Comparison of ENCODE assay signal across 8 mouse cellular contexts in genomic region chr11:3314148-3314547, GRCm38 (mm10). TPM values are rescaled to one million over a fixed set of nuclear protein-coding genes. Genes with fewer than 3 reads are reported as not detected.
DNase-seq lines count a peak whose midpoint lies in the region; ATAC-seq lines count a peak whose summit lies in the region.

No protein-coding gene starts in this region.

- no peaks in the 10 kb centered on the region for H3K9me3 ChIP-seq in heart, embryonic 15.5 days (replicated peaks)
- no peaks in the 10 kb centered on the region for H3K9me3 ChIP-seq in forebrain, embryonic 16.5 days (ENCODE audit: control insufficient read depth, low read length)
- H3K9me3 ChIP-seq in stomach, embryonic 14.5 days (ENCODE audit: control insufficient read depth, low read depth, low read length) = 0 out of 2 replicates have a peak, but pooled peaks cover 3% of the 10 kb centered on the region

- ATAC-seq in heart, embryonic 15.5 days (replicated peaks; ENCODE audit: insufficient number of reproducible peaks, insufficient read depth, low FRiP score, low read depth) = 0 out of 2 replicates have a peak, but pooled peaks have one; percentile 6
- ATAC-seq in CD4-positive, CD25-positive, alpha-beta regulatory T cell, adult 4 months = peak; percentile 44
- ATAC-seq in forebrain, embryonic 16.5 days = peak; percentile 73
- peak; percentile 60; the same call in 1 of the 2 replicates for ATAC-seq in stomach, embryonic 14.5 days (ENCODE audit: insufficient number of reproducible peaks, insufficient read depth, low FRiP score, low read depth)

- WGBS in heart, embryonic 15.5 days = 29% methylated on average over 2 of the region's 2 CpGs
- WGBS in forebrain, embryonic 16.5 days = 17% methylated on average over 2 of the region's 2 CpGs
- WGBS in stomach, embryonic 14.5 days = 33% methylated on average over 2 of the region's 2 CpGs

- no peak overlapping the region for H3K9ac ChIP-seq in heart, embryonic 15.5 days
- no peak overlapping the region for H3K9ac ChIP-seq in forebrain, embryonic 16.5 days (replicated peaks; ENCODE audit: low read depth, low read length)
- H3K9ac ChIP-seq in stomach, embryonic 14.5 days (replicated peaks; ENCODE audit: low read depth, low read length) = no peak overlapping the region

- DNase-seq in heart, adult 11 months = no peak
- DNase-seq in c-Kit-positive CD71-positive TER-119-positive erythroid progenitor cells, embryonic 14.5 days (ENCODE audit: low spot score) = peak; percentile 59
- peak; percentile 77 for DNase-seq in kidney, adult 9 months
- DNase-seq in lung, postnatal 14 days = peak; percentile 84

- no peaks in the 10 kb centered on the region for H3K27me3 ChIP-seq in heart, embryonic 15.5 days
- no peaks in the 10 kb centered on the region for H3K27me3 ChIP-seq in forebrain, embryonic 16.5 days (replicated peaks; ENCODE audit: control insufficient read depth, insufficient read depth, low read length)
- H3K27me3 ChIP-seq in stomach, embryonic 14.5 days (ENCODE audit: control insufficient read depth, insufficient read depth, low read length) = no peaks in the 10 kb centered on the region

- H3K36me3 ChIP-seq in heart, embryonic 15.5 days = peaks cover 20% of the 10 kb centered on the region
- H3K36me3 ChIP-seq in forebrain, embryonic 16.5 days (ENCODE audit: control insufficient read depth, insufficient read depth) = peaks cover 17% of the 10 kb centered on the region
- H3K36me3 ChIP-seq in stomach, embryonic 14.5 days (ENCODE audit: control insufficient read depth, insufficient read depth, low read length) = peaks cover 26% of the 10 kb centered on the region

- H3K4me2 ChIP-seq in heart, embryonic 15.5 days = no peak overlapping the region
- H3K4me2 ChIP-seq in forebrain, embryonic 16.5 days (ENCODE audit: low read length) = no peak overlapping the region
- no peak overlapping the region for H3K4me2 ChIP-seq in stomach, embryonic 14.5 days (replicated peaks; ENCODE audit: low read depth, low read length)

- no peak overlapping the region for H3K27ac ChIP-seq in heart, embryonic 15.5 days
- no peak overlapping the region for H3K27ac ChIP-seq in forebrain, embryonic 16.5 days (ENCODE audit: low read length)
- no peak overlapping the region for H3K27ac ChIP-seq in stomach, embryonic 14.5 days (ENCODE audit: low read length)

- H3K4me1 ChIP-seq in heart, embryonic 15.5 days (replicated peaks) = peaks cover 11% of the 10 kb centered on the region; the same call in 1 of the 2 replicates
- no peaks in the 10 kb centered on the region for H3K4me1 ChIP-seq in forebrain, embryonic 16.5 days (replicated peaks; ENCODE audit: control insufficient read depth, insufficient read depth, low read length)
- H3K4me1 ChIP-seq in stomach, embryonic 14.5 days (ENCODE audit: control insufficient read depth, insufficient read depth, low read length) = no peaks in the 10 kb centered on the region; the same call in 1 of the 2 replicates

- no peak overlapping the region for H3K4me3 ChIP-seq in heart, embryonic 15.5 days
- H3K4me3 ChIP-seq in forebrain, embryonic 16.5 days (replicated peaks; ENCODE audit: low read length) = no peak overlapping the region
- no peak overlapping the region for H3K4me3 ChIP-seq in stomach, embryonic 14.5 days (ENCODE audit: low read depth, low read length)

RNA-seq across cellular contexts. Expression of gene Pik3ip1, which starts 16.1 kb away (rescaled TPM):
- polyA plus RNA-seq in heart, embryonic 15.5 days (2015; fragmentation: Nextera tagmentation; extraction: Ambion mirVana) = 35.1 and 36.1 TPM in 2 replicates
- polyA plus RNA-seq in CD4-positive, CD25-positive, alpha-beta regulatory T cell, adult 4 months (2017; shearing (Covaris generic)) = 10 to 100 TPM; 54.8 to 78.5 TPM
- polyA plus RNA-seq in forebrain, embryonic 16.5 days (2015; fragmentation: Nextera tagmentation; extraction: Ambion mirVana) = 36.1 and 41.8 TPM in 2 replicates
- polyA plus RNA-seq in stomach, embryonic 14.5 days (2014; fragmentation: Nextera tagmentation; extraction: Ambion mirVana) = 11.4 and 14.1 TPM in 2 replicates

RNA-seq across cellular contexts. Expression of gene Patz1, which starts 25.5 kb away (rescaled TPM):
- polyA plus RNA-seq in heart, embryonic 15.5 days (2015; fragmentation: Nextera tagmentation; extraction: Ambion mirVana) = 20.0 and 32.0 TPM in 2 replicates
- polyA plus RNA-seq in CD4-positive, CD25-positive, alpha-beta regulatory T cell, adult 4 months (2017; shearing (Covaris generic)) = 10 to 100 TPM; 14.2 to 17.7 TPM
- polyA plus RNA-seq in forebrain, embryonic 16.5 days (2015; fragmentation: Nextera tagmentation; extraction: Ambion mirVana) = 56.6 and 58.2 TPM in 2 replicates
- 48.1 and 51.1 TPM in 2 replicates for polyA plus RNA-seq in stomach, embryonic 14.5 days (2014; fragmentation: Nextera tagmentation; extraction: Ambion mirVana)

RNA-seq across cellular contexts. Expression of gene Drg1, which starts 47.9 kb away (rescaled TPM):
- 142 and 159 TPM in 2 replicates for polyA plus RNA-seq in heart, embryonic 15.5 days (2015; fragmentation: Nextera tagmentation; extraction: Ambion mirVana)
- 100 to 1,000 TPM; 175 to 190 TPM for polyA plus RNA-seq in CD4-positive, CD25-positive, alpha-beta regulatory T cell, adult 4 months (2017; shearing (Covaris generic))
- polyA plus RNA-seq in forebrain, embryonic 16.5 days (2015; fragmentation: Nextera tagmentation; extraction: Ambion mirVana) = 252 and 276 TPM in 2 replicates
- 200 and 211 TPM in 2 replicates for polyA plus RNA-seq in stomach, embryonic 14.5 days (2014; fragmentation: Nextera tagmentation; extraction: Ambion mirVana)

Comparison
In these comparisons a context has a peak if more than half of its experiments do, and no peak if none do; other contexts are left out.
1. ATAC-seq: peak in every context shown above with its lines; median percentile 73 in forebrain, embryonic 16.5 days; 60 in stomach, embryonic 14.5 days; 44 in CD4-positive, CD25-positive, alpha-beta regulatory T cell, adult 4 months; 6 in heart, embryonic 15.5 days.